Mouse (Mus musculus) cortical plate, adult 2 months (tissue): Measurements from ENCODE around the gene Bscl2.

Experiments used
- CTCF ChIP-seq: fragments of 200-500 bp; IDR thresholded peaks from 2 replicates; pipeline ENCODE4 v1.5.1; 2011; ENCODE audit warnings: mild to moderate bottlenecking, control low read depth, low read length; ENCODE audit not compliant: insufficient read depth; ENCODE audit errors: extremely low read depth
- POLR2A ChIP-seq: fragments of 200-500 bp; IDR thresholded peaks from 2 replicates; pipeline ENCODE4 v1.6.1; 2011; ENCODE audit warnings: mild to moderate bottlenecking, low read length, control low read depth; ENCODE audit not compliant: insufficient read depth; ENCODE audit errors: extremely low read depth

DNA sequence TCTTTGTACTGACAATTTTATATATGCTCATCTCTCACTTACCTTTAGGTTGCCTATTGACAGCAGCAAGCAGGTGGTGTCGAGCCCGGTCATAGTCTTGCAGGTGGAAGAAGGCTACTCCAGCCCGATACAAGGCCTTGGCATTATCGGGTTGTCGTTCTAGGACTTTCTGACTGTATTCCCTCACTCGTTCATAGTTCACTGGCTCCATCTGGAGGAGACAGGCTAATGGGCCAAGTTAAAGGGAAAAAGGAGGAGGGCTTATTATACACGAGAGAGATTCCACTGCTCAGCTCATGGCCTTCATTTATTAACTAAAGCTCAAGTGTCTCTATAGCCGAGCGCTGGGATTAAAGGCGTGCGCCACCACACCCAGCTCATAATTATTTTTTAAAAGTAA is 21.5 kb upstream of the Bscl2 start:
- no peak for TF ChIP-seq POLR2A
- peak; percentile 11; the same call in 1 of the 2 replicates for TF ChIP-seq CTCF
